Mouse (Mus musculus): Measurements from ENCODE around the gene Gm10309.

- TF ChIP-seq POLR2A (IDR thresholded peaks at IDR 0.05; ENCODE audit: borderline replicate concordance, extremely low read depth, insufficient read depth, insufficient read length, poor library complexity, severe bottlenecking) (no peak), CTCF (IDR thresholded peaks at IDR 0.05; ENCODE audit: borderline replicate concordance, extremely low read depth, insufficient read depth, insufficient read length) (no peak)
Observed at GRCm38 (mm10) chr17:86506881-86507280, 1.8 kb upstream of the Gm10309 start.
